Mouse (Mus musculus) naive thymus-derived CD4-positive, alpha-beta T cell, adult 2 months (primary cell): ENCODE data around the gene Syce3.
A peak's percentile ranks its signal among the peaks of the same experiment; 100 is the strongest.

Experiments
- DNase-seq: peaks from one replicate; pipeline ENCODE4 v3.0.0-alpha.2; 2011; ENCODE audit warnings: low read depth

Syce3 gene

GRCm38 (mm10) chr15:89410118-89410517, at the start of gene Syce3:
Syce3 (minus strand) TSS chr15:89410503.
- no peak for DNase-seq

- DNase-seq, result no peak
These were observed 49.5 kb upstream of the Syce3 start for GRCm38 (mm10) chr15:89459821-89460220.

GRCm38 (mm10) chr15:89458942-89459341, 48.6 kb upstream of the Syce3 start:
- DNase-seq, result peak; percentile 20

- DNase-seq, result no peak
These were observed 45.3 kb upstream of the Syce3 start for GRCm38 (mm10) chr15:89455642-89456041.

GRCm38 (mm10) chr15:89454857-89455256, 44.6 kb upstream of the Syce3 start:
- DNase-seq, result no peak

GRCm38 (mm10) chr15:89453865-89454478, 43.7 kb upstream of the Syce3 start, which contains the start of gene Mapk8ip2:
Mapk8ip2 (plus strand) TSS chr15:89453913.
- DNase-seq, result no peak

- peak; percentile 51 for DNase-seq
These were observed 42.9 kb upstream of the Syce3 start for GRCm38 (mm10) chr15:89452906-89453864.

- no peak for DNase-seq
These were observed 32.3 kb upstream of the Syce3 start for GRCm38 (mm10) chr15:89442486-89443070.

GRCm38 (mm10) chr15:89435878-89436277, 25.6 kb upstream of the Syce3 start:
- no peak for DNase-seq

- no peak for DNase-seq
These were observed 23.8 kb upstream of the Syce3 start for GRCm38 (mm10) chr15:89434136-89434535.

- DNase-seq, result no peak
These were observed 22.6 kb upstream of the Syce3 start for GRCm38 (mm10) chr15:89432946-89433345.

GRCm38 (mm10) chr15:89431806-89432205, 21.5 kb upstream of the Syce3 start:
- DNase-seq, result no peak

- DNase-seq, result no peak
These were observed 21.0 kb upstream of the Syce3 start for GRCm38 (mm10) chr15:89431271-89431670.

GRCm38 (mm10) chr15:89430771-89431170, 20.5 kb upstream of the Syce3 start:
- peak; percentile 20 for DNase-seq

GRCm38 (mm10) chr15:89430341-89430740, 20.0 kb upstream of the Syce3 start:
- peak; percentile 53 for DNase-seq

- DNase-seq, result peak; percentile 94
These were observed 19.3 kb upstream of the Syce3 start, which contains the start of the genes C730034F03Rik, Gm44502 and Chkb for GRCm38 (mm10) chr15:89429352-89430221. C730034F03Rik (plus strand) TSS chr15:89429589. Gm44502 (minus strand) TSS chr15:89429696. Chkb (minus strand) TSS chr15:89429908.

- peak; percentile 51 for DNase-seq
These were observed 18.6 kb upstream of the Syce3 start for GRCm38 (mm10) chr15:89428821-89429351.

- DNase-seq, result peak; percentile 15
These were observed 18.0 kb upstream of the Syce3 start for GRCm38 (mm10) chr15:89428136-89428790.

- DNase-seq, result no peak
These were observed 16.4 kb upstream of the Syce3 start for GRCm38 (mm10) chr15:89426716-89427115.

GRCm38 (mm10) chr15:89425711-89426121, 15.4 kb upstream of the Syce3 start, which contains the start of gene Cpt1b:
Cpt1b (minus strand) TSS chr15:89425863.
- DNase-seq, result no peak

- DNase-seq, result no peak
These were observed 14.3 kb upstream of the Syce3 start for GRCm38 (mm10) chr15:89424621-89425020.
